Mouse (Mus musculus) bone marrow macrophage, adult 2 months (primary cell): ENCODE measurements around the gene Pgc. TPM values are rescaled to one million over a fixed set of nuclear protein-coding genes. Genes with fewer than 3 reads are reported as not detected.

Experiments
- H3K27ac ChIP-seq: 2 replicates; pipeline ENCODE4 v1.5.1; 2012; ENCODE audit warnings: low read depth, low read length; ENCODE audit not compliant: insufficient read depth
- H3K4me1 ChIP-seq: 2 replicates; pipeline ENCODE4 v1.6.1; 2012; ENCODE audit warnings: low read length; ENCODE audit not compliant: control insufficient read depth, insufficient read depth
- H3K4me3 ChIP-seq: 2 replicates; pipeline ENCODE4 v1.5.1; 2012; ENCODE audit warnings: mild to moderate bottlenecking, low read length, moderate library complexity; ENCODE audit not compliant: insufficient read depth
- CTCF ChIP-seq: IDR thresholded peaks from 2 replicates; pipeline ENCODE4 v1.5.1; 2012; ENCODE audit warnings: low read depth, mild to moderate bottlenecking, low read length, moderate library complexity
- POLR2A ChIP-seq: IDR thresholded peaks from 2 replicates; pipeline ENCODE4 v1.6.1; 2012; ENCODE audit warnings: mild to moderate bottlenecking, low read depth, low read length, borderline replicate concordance
- polyA plus RNA-seq: library from polyadenylated mRNA; stranded (reverse); fragments of >200 nt; gene quantifications from 2 replicates; pipeline ENCODE4 v1.2.4, GENCODE M21; 2012; ENCODE audit not compliant: missing spikeins, insufficient read depth, insufficient read length

Pgc gene
- polyA plus RNA-seq, 1 experiment: not detected

- TF ChIP-seq POLR2A: no peak
- no peak overlapping the region for H3K27ac ChIP-seq
- H3K4me1 ChIP-seq: peaks cover 18% of the 10 kb centered on the region
- peak overlapping the region; percentile 65 for H3K4me3 ChIP-seq
Measured at GRCm38 (mm10) chr17:47693671-47694441, 32.8 kb upstream of the Pgc start.

- H3K4me3 ChIP-seq: peak within 1 kb of the TSS; percentile 65
- no peak within 1 kb of the TSS for H3K27ac ChIP-seq
- no peak for TF ChIP-seq CTCF
- no peak for TF ChIP-seq POLR2A
- H3K4me1 ChIP-seq: peaks cover 17% of the 10 kb centered on the region
Measured at GRCm38 (mm10) chr17:47694442-47694502, 32.4 kb upstream of the Pgc start, which contains the start of gene Gm21981. Gene Gm21981, minus strand, starts transcription at chr17:47694455.

- Histone ChIP-seq H3K27ac (no peak within 1 kb of the TSS), H3K4me1 (peaks cover 14% of the 10 kb centered on the region), H3K4me3 (peak within 1 kb of the TSS; percentile 65)
- TF ChIP-seq CTCF: peak; percentile 65
- no peak for TF ChIP-seq POLR2A
Measured at GRCm38 (mm10) chr17:47694503-47695336, 31.9 kb upstream of the Pgc start, which contains the start of gene Prickle4. Gene Prickle4, minus strand, starts transcription at chr17:47694736.

- Histone ChIP-seq H3K27ac (no peak overlapping the region), H3K4me3 (peak overlapping the region; percentile 65), H3K4me1 (peaks cover 14% of the 10 kb centered on the region)
- TF ChIP-seq POLR2A (no peak), CTCF (no peak)
Measured at GRCm38 (mm10) chr17:47695337-47695710, 31.3 kb upstream of the Pgc start.

- Histone ChIP-seq H3K4me3 (no peak overlapping the region), H3K4me1 (peaks cover 8% of the 10 kb centered on the region; the same call in 1 of the 2 replicates), H3K27ac (no peak overlapping the region)
- no peak for TF ChIP-seq CTCF
- TF ChIP-seq POLR2A: no peak
Measured at GRCm38 (mm10) chr17:47698156-47698555, 28.5 kb upstream of the Pgc start.

- H3K27ac ChIP-seq: no peak overlapping the region
- no peak overlapping the region for H3K4me3 ChIP-seq
- TF ChIP-seq POLR2A: no peak
- no peak for TF ChIP-seq CTCF
- H3K4me1 ChIP-seq: peaks cover 4% of the 10 kb centered on the region; the same call in 1 of the 2 replicates
Measured at GRCm38 (mm10) chr17:47699055-47699454, 27.6 kb upstream of the Pgc start.

GRCm38 (mm10) chr17:47701793-47702192 is 24.8 kb upstream of the Pgc start:
- TF ChIP-seq POLR2A: no peak
- no peak for TF ChIP-seq CTCF

GRCm38 (mm10) chr17:47702548-47703345 is 23.9 kb upstream of the Pgc start:
- H3K27ac ChIP-seq: no peak overlapping the region
- no peaks in the 10 kb centered on the region for H3K4me1 ChIP-seq
- H3K4me3 ChIP-seq: no peak overlapping the region
- no peak for TF ChIP-seq POLR2A
- TF ChIP-seq CTCF: no peak

More at GRCm38 (mm10) chr17:47701793-47702192, 24.8 kb upstream of the Pgc start:
- H3K4me3 ChIP-seq: no peak overlapping the region
- no peaks in the 10 kb centered on the region for H3K4me1 ChIP-seq
- H3K27ac ChIP-seq: no peak overlapping the region

- no peak overlapping the region for H3K4me3 ChIP-seq
- no peak for TF ChIP-seq CTCF
- TF ChIP-seq POLR2A: no peak
- H3K27ac ChIP-seq: no peak overlapping the region
- no peaks in the 10 kb centered on the region for H3K4me1 ChIP-seq
Measured at GRCm38 (mm10) chr17:47703556-47703955, 23.1 kb upstream of the Pgc start.
